Mouse (Mus musculus): Measurements from ENCODE around the gene Phldb3. TPM values are rescaled to one million over a fixed set of nuclear protein-coding genes. Genes with fewer than 3 reads are reported as not detected.
A peak's percentile ranks its signal among the peaks of the same experiment; 100 is the strongest.

Phldb3 gene
- total and polyA plus RNA-seq, 3 experiments = 6.4 to 10.8 TPM; not detected in 1

DNA sequence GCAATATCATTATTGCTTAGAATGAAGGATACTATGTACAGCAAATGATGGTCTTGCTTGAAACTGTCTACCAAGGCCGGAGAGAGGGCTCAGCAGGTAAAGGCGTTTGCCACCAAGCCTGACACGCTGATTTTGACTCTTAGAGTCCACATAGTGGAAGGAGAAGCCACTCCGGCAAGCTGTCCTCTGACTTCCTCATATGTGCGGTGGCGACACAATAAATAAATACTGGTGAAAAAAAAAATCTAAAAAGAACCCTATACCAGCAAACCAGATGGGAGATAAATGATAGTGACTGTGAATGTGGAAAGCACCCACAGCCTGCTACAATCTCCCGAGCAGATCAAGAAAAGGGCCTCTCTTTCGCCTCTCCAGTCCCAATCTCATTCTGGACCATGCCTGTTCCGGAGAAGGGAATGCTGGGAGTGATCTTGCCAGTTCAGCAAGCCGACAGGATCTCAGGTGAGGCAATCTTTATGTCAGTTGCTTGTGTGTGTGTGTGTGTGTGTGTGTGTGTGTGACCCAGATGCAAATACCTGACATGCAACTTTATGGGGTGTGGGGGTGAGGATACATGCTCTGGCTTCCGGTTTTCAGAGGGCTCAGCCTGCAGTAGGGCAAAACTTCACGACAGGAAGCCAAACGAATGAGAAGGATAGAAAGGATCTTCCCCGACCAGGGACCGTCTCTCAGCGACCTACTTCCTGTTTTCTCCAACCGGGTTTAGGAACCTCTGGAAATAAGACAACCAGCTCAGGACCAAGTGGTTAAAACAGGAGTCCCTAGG, 50.7 kb downstream of the Phldb3 start (continued):
- TF ChIP-seq ZNF384 (IDR thresholded peaks at IDR 0.05; ENCODE audit: low read depth, low read length) (peak; percentile 87), POLR2A (IDR thresholded peaks at IDR 0.05; ENCODE audit: control insufficient read depth in 1 of 2, insufficient read depth in 1 of 2, low read depth in 1 of 2, low read length in 2 of 2, poor library complexity in 1 of 2) (peak in 1 of 2 experiments; percentile 46; a peak in 2 of 4 replicates)

DNA sequence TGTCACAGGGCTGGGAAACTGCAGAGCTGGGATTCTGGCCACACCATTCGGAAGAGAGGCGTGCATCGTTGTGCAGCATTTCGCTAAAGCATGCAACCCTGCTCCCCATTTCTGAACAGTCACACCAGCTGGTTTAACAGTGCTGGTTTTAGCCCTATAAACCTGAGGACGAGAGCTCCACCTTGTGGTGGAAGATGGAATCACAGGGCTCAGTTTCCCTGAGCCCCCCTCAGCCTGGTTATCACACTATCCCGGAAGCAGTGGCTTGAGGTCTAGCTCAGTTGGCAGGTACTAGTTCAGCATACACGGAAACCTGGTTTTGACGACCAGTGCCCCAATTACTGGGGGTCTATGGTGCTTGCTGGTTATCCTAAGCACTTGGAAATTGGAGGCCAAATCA, 52.0 kb downstream of the Phldb3 start:
- Histone ChIP-seq H3K9me3 (replicated peaks; ENCODE audit: insufficient read depth, low read length) (no peaks in the 10 kb centered on the region), H3K79me2 (ENCODE audit: control insufficient read depth, insufficient read depth, low read length, poor library complexity) (no peaks in the 10 kb centered on the region), H3K4me3 (ENCODE audit: control insufficient read depth in 1 of 2, insufficient read depth in 1 of 2, low read depth in 2 of 2, low read length in 2 of 2) (0 out of 4 replicates have a peak overlapping the region, but pooled peaks of 1 of the 2 experiments have one; percentile 19), H3K4me1 (ENCODE audit: control insufficient read depth in 1 of 2, insufficient read depth in 2 of 2, low read length in 2 of 2) (peaks cover 0 to 7% of the 10 kb centered on the region in 2 experiments; a peak in 2 of 4 replicates), H3K36me3 (ENCODE audit: control insufficient read depth in 1 of 2, insufficient read depth in 2 of 2, low read length in 2 of 2) (peaks cover 0 to 5% of the 10 kb centered on the region in 2 experiments; a peak in 2 of 4 replicates), H3K27me3 (ENCODE audit: control insufficient read depth in 1 of 2, insufficient read depth in 2 of 2, low read length in 2 of 2) (no peaks in the 10 kb centered on the region), H3K27ac (ENCODE audit: control insufficient read depth, low read depth, low read length) (peak overlapping the region; percentile 88), H3K9ac (ENCODE audit: control insufficient read depth, low read depth, low read length, poor library complexity, severe bottlenecking) (peak overlapping the region; percentile 62; the same call in 1 of the 2 replicates)
- peak; percentile 93 for DNase-seq (ENCODE audit: low read depth, low spot score)
- TF ChIP-seq RAD21 (IDR thresholded peaks at IDR 0.05; ENCODE audit: low read depth, low read length) = peak; percentile 81
- TF ChIP-seq POLR2A (IDR thresholded peaks at IDR 0.05; ENCODE audit: control insufficient read depth in 1 of 2, insufficient read depth in 1 of 2, low read depth in 1 of 2, low read length in 2 of 2, poor library complexity in 1 of 2) = no peak; a peak in 1 of 4 replicates
- TF ChIP-seq MXI1 (IDR thresholded peaks at IDR 0.05; ENCODE audit: low read depth, low read length) = peak; percentile 66
- TF ChIP-seq MAFK (IDR thresholded peaks at IDR 0.05; ENCODE audit: borderline replicate concordance, low read depth, low read length) = no peak
- peak; percentile 58; the same call in 1 of the 2 replicates for TF ChIP-seq HCFC1 (IDR thresholded peaks at IDR 0.05; ENCODE audit: low read depth, low read length)
- TF ChIP-seq MAZ (IDR thresholded peaks at IDR 0.05; ENCODE audit: low read depth, low read length) = 0 out of 2 replicates have a peak, but pooled peaks have one; percentile 20
- no peak for TF ChIP-seq USF1 (IDR thresholded peaks at IDR 0.05; ENCODE audit: low read depth, low read length)
- peak; percentile 51 for TF ChIP-seq ZC3H11A (IDR thresholded peaks at IDR 0.05; ENCODE audit: low read depth, low read length)
- no peak for TF ChIP-seq ZMIZ1 (IDR thresholded peaks at IDR 0.05; ENCODE audit: low read depth, low read length)
- TF ChIP-seq GATA1 (IDR thresholded peaks at IDR 0.05; ENCODE audit: low read depth, low read length) = 0 out of 2 replicates have a peak, but pooled peaks have one; percentile 17
- TF ChIP-seq E2F4 (IDR thresholded peaks at IDR 0.05; ENCODE audit: borderline replicate concordance, low read depth, low read length) = no peak
- no peak for TF ChIP-seq RCOR1 (IDR thresholded peaks at IDR 0.05; ENCODE audit: low read depth, low read length)
- peak; percentile 78 for TF ChIP-seq MYC (IDR thresholded peaks at IDR 0.05; ENCODE audit: low read depth, low read length)
- peak; percentile 78 for TF ChIP-seq SMC3 (IDR thresholded peaks at IDR 0.05; ENCODE audit: low read depth, low read length)
- no peak for TF ChIP-seq POLR2AphosphoS2 (IDR thresholded peaks at IDR 0.05; ENCODE audit: low read length)
- TF ChIP-seq CHD1 (IDR thresholded peaks at IDR 0.05; ENCODE audit: low read depth, low read length) = no peak
- no peak for TF ChIP-seq ZKSCAN1 (IDR thresholded peaks at IDR 0.05; ENCODE audit: low read depth, low read length)
- TF ChIP-seq GABPA (IDR thresholded peaks at IDR 0.05; ENCODE audit: low read depth, low read length) = no peak
- no peak for TF ChIP-seq NELFE (IDR thresholded peaks at IDR 0.05; ENCODE audit: low read depth, low read length)
- no peak for TF ChIP-seq EP300 (IDR thresholded peaks at IDR 0.05; ENCODE audit: low read depth in 1 of 2, low read length in 2 of 2)
- TF ChIP-seq SIN3A (IDR thresholded peaks at IDR 0.05; ENCODE audit: low read length) = peak; percentile 58
- TF ChIP-seq NRF1 (IDR thresholded peaks at IDR 0.05; ENCODE audit: insufficient read depth, low read depth, low read length, poor library complexity, severe bottlenecking) = no peak
- no peak for TF ChIP-seq UBTF (IDR thresholded peaks at IDR 0.05; ENCODE audit: borderline replicate concordance, insufficient read depth, low read depth, low read length)
- TF ChIP-seq ETS1 (IDR thresholded peaks at IDR 0.05; ENCODE audit: low read depth, low read length) = no peak; the same call in 1 of the 2 replicates
- TF ChIP-seq TAL1 (IDR thresholded peaks at IDR 0.05; ENCODE audit: low read length) = no peak; the same call in 1 of the 2 replicates
- TF ChIP-seq TBP (IDR thresholded peaks at IDR 0.05; ENCODE audit: low read depth, low read length) = peak; percentile 68; the same call in 1 of the 2 replicates
- TF ChIP-seq ZNF384 (IDR thresholded peaks at IDR 0.05; ENCODE audit: low read depth, low read length) = no peak
- TF ChIP-seq ELF1 (IDR thresholded peaks at IDR 0.05; ENCODE audit: low read depth, low read length) = peak; percentile 76
- no peak for TF ChIP-seq BHLHE40 (IDR thresholded peaks at IDR 0.05; ENCODE audit: borderline replicate concordance, low read depth, low read length)
- TF ChIP-seq CTCF (IDR thresholded peaks at IDR 0.05 in 2 of 3, conservative IDR thresholded peaks at IDR 0.05 in 1 of 3; ENCODE audit: control insufficient read depth in 1 of 3, insufficient read depth in 1 of 3, low read depth in 2 of 3, low read length in 3 of 3, poor library complexity in 1 of 3, severe bottlenecking in 1 of 3) = peak; percentile 81 to 99 (median 94)
- TF ChIP-seq JUND (IDR thresholded peaks at IDR 0.05; ENCODE audit: low read depth, low read length) = no peak
- no peak for TF ChIP-seq CHD2 (IDR thresholded peaks at IDR 0.05; ENCODE audit: low read length)
- TF ChIP-seq MYB (IDR thresholded peaks at IDR 0.05; ENCODE audit: low read depth, low read length) = no peak
